Mouse (Mus musculus) cerebellum, adult 2 months (tissue): ENCODE data around the gene Gm28729.
"Not testable (repeated sequence)": the region's sequence is repeated elsewhere in the genome, so short reads cannot be mapped to it uniquely, and the experiment has no call there.

Source experiments
- CTCF ChIP-seq: fragments of 200-500 bp; IDR thresholded peaks from 2 replicates; pipeline ENCODE4 v1.5.1; 2011; ENCODE audit warnings: low read depth, mild to moderate bottlenecking, control low read depth, low read length, moderate library complexity, borderline replicate concordance; ENCODE audit not compliant: insufficient read depth
- POLR2A ChIP-seq: fragments of 200-500 bp; IDR thresholded peaks from 2 replicates; pipeline ENCODE4 v1.6.1; 2011; ENCODE audit warnings: low read length, control low read depth, borderline replicate concordance; ENCODE audit not compliant: insufficient read depth

DNA sequence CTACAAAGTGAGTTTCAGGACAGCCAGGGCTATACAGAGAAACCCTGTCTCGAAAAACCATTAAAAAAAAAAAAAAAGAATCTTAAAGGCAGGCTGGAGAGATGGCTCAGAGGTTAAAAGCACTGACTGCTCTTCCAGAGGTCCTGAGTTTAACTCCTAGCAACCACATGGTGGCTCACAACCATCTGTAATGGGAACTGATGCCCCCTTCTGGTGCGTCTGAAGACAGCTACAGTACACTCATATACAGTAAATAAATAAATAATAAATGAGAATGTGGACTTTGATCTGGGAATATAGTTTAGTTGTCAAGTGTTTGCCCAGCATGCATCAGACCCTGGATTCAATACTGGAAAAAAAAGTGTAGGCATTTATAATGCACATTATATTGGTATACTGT is 3.5 kb downstream of the Gm28729 start:
- TF ChIP-seq CTCF, POLR2A: not testable (repeated sequence)
